Mouse (Mus musculus): ENCODE measurements around the gene Hspbap1. TPM values are rescaled to one million over a fixed set of nuclear protein-coding genes. Genes with fewer than 3 reads are reported as not detected.

The Hspbap1 gene
- polyA plus RNA-seq, 1 experiment from 2014 or later: 23.8 TPM

GRCm38 (mm10) chr16:35788330-35788729 is 18.2 kb downstream of the Hspbap1 start:
- H3K9ac ChIP-seq (ENCODE audit: low read length): no peak overlapping the region
- WGBS: 95% methylated on average over 6 of the region's 6 CpGs
- H3K4me3 ChIP-seq (ENCODE audit: low read depth, low read length): no peak overlapping the region
- DNase-seq (ENCODE audit: low spot score) (no peak), ATAC-seq (ENCODE audit: insufficient number of reproducible peaks, low FRiP score, low TSS enrichment, low read depth) (no peak)
- no peaks in the 10 kb centered on the region for H3K4me1 ChIP-seq (ENCODE audit: control insufficient read depth, insufficient read depth, low read length)
- H3K36me3 ChIP-seq (ENCODE audit: control insufficient read depth, insufficient read depth, low read length): no peaks in the 10 kb centered on the region
- no peaks in the 10 kb centered on the region for H3K9me3 ChIP-seq (ENCODE audit: control insufficient read depth, low read length)
- no peak overlapping the region for H3K27ac ChIP-seq (replicated peaks; ENCODE audit: low read depth, low read length)
- no peak overlapping the region for H3K4me2 ChIP-seq (ENCODE audit: low read depth, severe bottlenecking)
- no peaks in the 10 kb centered on the region for H3K27me3 ChIP-seq (ENCODE audit: control insufficient read depth, insufficient read depth, low read length)

- Histone ChIP-seq H3K4me1 (ENCODE audit: control insufficient read depth, insufficient read depth, low read length) (no peaks in the 10 kb centered on the region), H3K9ac (ENCODE audit: low read length) (no peak overlapping the region), H3K9me3 (ENCODE audit: control insufficient read depth, low read length) (no peaks in the 10 kb centered on the region), H3K27me3 (ENCODE audit: control insufficient read depth, insufficient read depth, low read length) (no peaks in the 10 kb centered on the region), H3K4me3 (ENCODE audit: low read depth, low read length) (no peak overlapping the region), H3K4me2 (ENCODE audit: low read depth, severe bottlenecking) (no peak overlapping the region), H3K27ac (replicated peaks; ENCODE audit: low read depth, low read length) (no peak overlapping the region), H3K36me3 (ENCODE audit: control insufficient read depth, insufficient read depth, low read length) (no peaks in the 10 kb centered on the region)
- DNase-seq (ENCODE audit: low spot score): no peak
- 92% methylated on average over 6 of the region's 6 CpGs for WGBS
- no peak for ATAC-seq (ENCODE audit: insufficient number of reproducible peaks, low FRiP score, low TSS enrichment, low read depth)
Measured at GRCm38 (mm10) chr16:35791962-35792521, 21.9 kb downstream of the Hspbap1 start.

GRCm38 (mm10) chr16:35802163-35802562 is 32.0 kb downstream of the Hspbap1 start:
- H3K9ac ChIP-seq (ENCODE audit: low read length): no peak overlapping the region
- H3K9me3 ChIP-seq (ENCODE audit: control insufficient read depth, low read length): no peaks in the 10 kb centered on the region
- no peak overlapping the region for H3K4me3 ChIP-seq (ENCODE audit: low read depth, low read length)
- no peaks in the 10 kb centered on the region for H3K36me3 ChIP-seq (ENCODE audit: control insufficient read depth, insufficient read depth, low read length)
- no peak overlapping the region for H3K4me2 ChIP-seq (ENCODE audit: low read depth, severe bottlenecking)
- H3K27me3 ChIP-seq (ENCODE audit: control insufficient read depth, insufficient read depth, low read length): no peaks in the 10 kb centered on the region
- H3K4me1 ChIP-seq (ENCODE audit: control insufficient read depth, insufficient read depth, low read length): no peaks in the 10 kb centered on the region
- ATAC-seq (ENCODE audit: insufficient number of reproducible peaks, low FRiP score, low TSS enrichment, low read depth): no peak
- 93% methylated on average over 7 of the region's 7 CpGs for WGBS
- DNase-seq (ENCODE audit: low spot score): no peak
- H3K27ac ChIP-seq (replicated peaks; ENCODE audit: low read depth, low read length): no peak overlapping the region

GRCm38 (mm10) chr16:35803723-35804122 is 33.5 kb downstream of the Hspbap1 start:
- Histone ChIP-seq H3K9me3 (ENCODE audit: control insufficient read depth, low read length) (no peaks in the 10 kb centered on the region), H3K36me3 (ENCODE audit: control insufficient read depth, insufficient read depth, low read length) (no peaks in the 10 kb centered on the region), H3K27me3 (ENCODE audit: control insufficient read depth, insufficient read depth, low read length) (no peaks in the 10 kb centered on the region), H3K9ac (ENCODE audit: low read length) (no peak overlapping the region), H3K27ac (replicated peaks; ENCODE audit: low read depth, low read length) (no peak overlapping the region), H3K4me3 (ENCODE audit: low read depth, low read length) (no peak overlapping the region), H3K4me2 (ENCODE audit: low read depth, severe bottlenecking) (no peak overlapping the region), H3K4me1 (ENCODE audit: control insufficient read depth, insufficient read depth, low read length) (no peaks in the 10 kb centered on the region)
- DNase-seq (ENCODE audit: low spot score) (no peak), ATAC-seq (ENCODE audit: insufficient number of reproducible peaks, low FRiP score, low TSS enrichment, low read depth) (no peak)
- WGBS: 89% methylated on average over 4 of the region's 4 CpGs

- Histone ChIP-seq H3K9me3 (ENCODE audit: control insufficient read depth, low read length) (no peaks in the 10 kb centered on the region), H3K4me2 (ENCODE audit: low read depth, severe bottlenecking) (no peak overlapping the region), H3K4me1 (ENCODE audit: control insufficient read depth, insufficient read depth, low read length) (no peaks in the 10 kb centered on the region), H3K4me3 (ENCODE audit: low read depth, low read length) (no peak overlapping the region), H3K27ac (replicated peaks; ENCODE audit: low read depth, low read length) (no peak overlapping the region), H3K27me3 (ENCODE audit: control insufficient read depth, insufficient read depth, low read length) (no peaks in the 10 kb centered on the region), H3K9ac (ENCODE audit: low read length) (no peak overlapping the region), H3K36me3 (ENCODE audit: control insufficient read depth, insufficient read depth, low read length) (peaks cover 3% of the 10 kb centered on the region; the same call in 1 of the 2 replicates)
- no peak for DNase-seq (ENCODE audit: low spot score)
- no peak for ATAC-seq (ENCODE audit: insufficient number of reproducible peaks, low FRiP score, low TSS enrichment, low read depth)
- 90% methylated on average over 6 of the region's 6 CpGs for WGBS
Measured at GRCm38 (mm10) chr16:35806973-35807662, 36.9 kb downstream of the Hspbap1 start.

- ATAC-seq (ENCODE audit: insufficient number of reproducible peaks, low FRiP score, low TSS enrichment, low read depth) (no peak), DNase-seq (ENCODE audit: low spot score) (no peak)
- H3K9me3 ChIP-seq (ENCODE audit: control insufficient read depth, low read length): no peaks in the 10 kb centered on the region
- H3K9ac ChIP-seq (ENCODE audit: low read length): no peak overlapping the region
- H3K4me2 ChIP-seq (ENCODE audit: low read depth, severe bottlenecking): no peak overlapping the region
- no peaks in the 10 kb centered on the region for H3K27me3 ChIP-seq (ENCODE audit: control insufficient read depth, insufficient read depth, low read length)
- H3K4me1 ChIP-seq (ENCODE audit: control insufficient read depth, insufficient read depth, low read length): no peaks in the 10 kb centered on the region
- H3K36me3 ChIP-seq (ENCODE audit: control insufficient read depth, insufficient read depth, low read length): peaks cover 3% of the 10 kb centered on the region; the same call in 1 of the 2 replicates
- H3K4me3 ChIP-seq (ENCODE audit: low read depth, low read length): no peak overlapping the region
- H3K27ac ChIP-seq (replicated peaks; ENCODE audit: low read depth, low read length): no peak overlapping the region
- 94% methylated on average over 4 of the region's 4 CpGs for WGBS
Measured at GRCm38 (mm10) chr16:35807663-35807992, 37.5 kb downstream of the Hspbap1 start.

- Histone ChIP-seq H3K4me3 (ENCODE audit: low read depth, low read length) (no peak overlapping the region), H3K9me3 (ENCODE audit: control insufficient read depth, low read length) (no peaks in the 10 kb centered on the region), H3K4me1 (ENCODE audit: control insufficient read depth, insufficient read depth, low read length) (no peaks in the 10 kb centered on the region), H3K27ac (replicated peaks; ENCODE audit: low read depth, low read length) (no peak overlapping the region), H3K36me3 (ENCODE audit: control insufficient read depth, insufficient read depth, low read length) (peaks cover 3% of the 10 kb centered on the region; the same call in 1 of the 2 replicates), H3K9ac (ENCODE audit: low read length) (no peak overlapping the region), H3K4me2 (ENCODE audit: low read depth, severe bottlenecking) (no peak overlapping the region), H3K27me3 (ENCODE audit: control insufficient read depth, insufficient read depth, low read length) (no peaks in the 10 kb centered on the region)
- ATAC-seq (ENCODE audit: insufficient number of reproducible peaks, low FRiP score, low TSS enrichment, low read depth): no peak
- 95% methylated on average over 2 of the region's 2 CpGs for WGBS
- DNase-seq (ENCODE audit: low spot score): no peak
Measured at GRCm38 (mm10) chr16:35808838-35809237, 38.7 kb downstream of the Hspbap1 start.

GRCm38 (mm10) chr16:35813119-35813518 is 42.9 kb downstream of the Hspbap1 start:
- no peaks in the 10 kb centered on the region for H3K4me1 ChIP-seq (ENCODE audit: control insufficient read depth, insufficient read depth, low read length)
- 72% methylated on average over 3 of the region's 3 CpGs for WGBS
- no peak for DNase-seq (ENCODE audit: low spot score)

More at GRCm38 (mm10) chr16:35813119-35813518, 42.9 kb downstream of the Hspbap1 start:
- peaks cover 3% of the 10 kb centered on the region; the same call in 1 of the 2 replicates for H3K36me3 ChIP-seq (ENCODE audit: control insufficient read depth, insufficient read depth, low read length)
- no peaks in the 10 kb centered on the region for H3K9me3 ChIP-seq (ENCODE audit: control insufficient read depth, low read length)
- H3K4me3 ChIP-seq (ENCODE audit: low read depth, low read length): no peak overlapping the region
- H3K4me2 ChIP-seq (ENCODE audit: low read depth, severe bottlenecking): no peak overlapping the region
- ATAC-seq (ENCODE audit: insufficient number of reproducible peaks, low FRiP score, low TSS enrichment, low read depth): no peak
- no peak overlapping the region for H3K9ac ChIP-seq (ENCODE audit: low read length)
- H3K27ac ChIP-seq (replicated peaks; ENCODE audit: low read depth, low read length): no peak overlapping the region
- H3K27me3 ChIP-seq (ENCODE audit: control insufficient read depth, insufficient read depth, low read length): no peaks in the 10 kb centered on the region

Data from limb, embryonic 11.5 days (tissue).